Mouse (Mus musculus): ENCODE results near the gene Prr9.

DNA sequence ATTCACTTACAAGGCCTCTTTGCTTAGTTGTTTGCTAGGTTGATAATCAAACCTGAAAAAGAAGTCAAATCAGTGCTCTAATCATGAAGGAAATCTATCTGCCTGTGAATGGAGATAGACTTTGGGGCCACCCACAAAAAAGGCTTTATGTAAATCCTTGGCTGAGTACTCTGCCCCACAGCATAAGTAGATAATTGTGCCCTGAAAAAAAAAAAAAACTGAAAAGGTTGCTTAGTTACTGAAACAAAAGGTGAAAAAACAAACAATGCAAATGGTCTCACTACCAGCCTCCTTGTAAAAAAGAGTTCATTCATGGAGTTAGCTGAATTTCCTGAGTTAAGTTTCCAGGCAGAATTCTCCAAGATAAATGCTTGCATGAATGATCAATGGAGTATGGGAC, 13.0 kb downstream of the Prr9 start:
- TF ChIP-seq CTCF (IDR thresholded peaks at IDR 0.05), result no peak
- no peak for TF ChIP-seq EP300 (IDR thresholded peaks at IDR 0.05; ENCODE audit: insufficient read depth, low read depth, low read length)

All from heart, adult 2 months (tissue).